Mouse (Mus musculus): ENCODE data around the gene Hadh. TPM values are rescaled to one million over a fixed set of nuclear protein-coding genes. Genes with fewer than 3 reads are reported as not detected.

The Hadh gene
- polyA plus RNA-seq, 1 experiment from 2014 or later: 27.6 TPM

DNA sequence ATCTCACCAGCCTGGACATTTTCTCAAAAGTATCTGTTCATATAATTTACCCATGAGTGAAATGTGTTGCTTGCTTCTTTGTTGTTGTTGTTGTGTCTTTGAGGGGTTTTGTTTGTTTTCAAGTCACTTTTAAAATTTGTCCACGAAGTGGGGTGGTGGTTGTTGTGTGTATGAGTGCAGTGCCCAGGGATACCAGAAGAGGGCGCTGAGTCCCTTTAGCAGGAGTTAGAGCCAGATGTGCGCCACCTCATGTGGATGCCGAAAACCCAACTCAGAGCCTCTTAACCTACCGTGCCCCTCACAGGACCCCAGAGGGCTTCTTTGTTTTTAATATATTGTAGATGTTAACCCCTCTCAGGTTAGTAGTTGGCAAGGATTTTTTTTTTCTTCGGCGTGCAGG is 59.7 kb downstream of the Hadh start:
- no peaks in the 10 kb centered on the region for H3K27me3 ChIP-seq (ENCODE audit: control insufficient read depth, insufficient read depth, low read length)
- no peak overlapping the region for H3K9ac ChIP-seq
- H3K4me2 ChIP-seq (replicated peaks): no peak overlapping the region
- ATAC-seq (ENCODE audit: low FRiP score) (no peak), DNase-seq (ENCODE audit: low spot score) (no peak)
- H3K9me3 ChIP-seq (ENCODE audit: control insufficient read depth, low read length): no peaks in the 10 kb centered on the region
- H3K36me3 ChIP-seq (replicated peaks; ENCODE audit: control insufficient read depth, insufficient read depth): no peaks in the 10 kb centered on the region
- H3K4me1 ChIP-seq (replicated peaks; ENCODE audit: control insufficient read depth, insufficient read depth, low read length): no peaks in the 10 kb centered on the region
- H3K27ac ChIP-seq: no peak overlapping the region
- WGBS: 89% methylated on average over 7 of the region's 7 CpGs
- H3K4me3 ChIP-seq (replicated peaks; ENCODE audit: low read length): no peak overlapping the region

DNA sequence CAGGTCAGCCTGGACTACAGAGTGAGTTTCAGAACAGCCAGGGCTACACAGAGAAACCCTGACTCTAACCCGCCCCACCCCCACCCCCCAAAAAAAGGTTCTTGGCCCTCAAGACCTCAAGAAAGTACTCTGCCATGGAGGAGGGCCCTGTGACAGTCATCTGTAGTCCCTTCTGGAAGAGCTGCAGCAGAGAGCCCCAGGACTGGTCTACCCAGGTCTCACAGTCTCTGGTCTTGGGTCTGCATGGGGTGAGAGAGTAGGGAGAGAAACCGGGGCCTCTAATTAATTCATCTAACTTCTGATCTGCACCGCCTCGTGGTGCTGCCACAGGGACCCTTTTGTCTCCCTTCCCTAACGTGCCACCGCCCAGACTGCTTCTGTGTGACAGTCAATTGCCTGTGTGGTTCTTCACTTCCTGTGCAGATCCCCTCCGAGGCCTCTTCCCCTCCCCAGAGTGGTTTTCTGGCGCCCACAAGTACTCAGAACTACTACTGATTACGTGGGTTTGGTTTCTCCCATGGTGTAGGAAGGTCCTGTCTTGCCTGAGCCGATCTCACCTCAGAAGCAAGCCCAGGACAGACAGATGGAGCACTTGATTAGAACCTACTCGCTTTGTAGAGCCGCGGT is 63.5 kb downstream of the Hadh start:
- Histone ChIP-seq H3K36me3 (replicated peaks; ENCODE audit: control insufficient read depth, insufficient read depth) (no peaks in the 10 kb centered on the region), H3K27ac (no peak overlapping the region), H3K4me1 (replicated peaks; ENCODE audit: control insufficient read depth, insufficient read depth, low read length) (no peaks in the 10 kb centered on the region), H3K4me3 (replicated peaks; ENCODE audit: low read length) (no peak overlapping the region), H3K4me2 (replicated peaks) (no peak overlapping the region), H3K27me3 (ENCODE audit: control insufficient read depth, insufficient read depth, low read length) (no peaks in the 10 kb centered on the region), H3K9me3 (ENCODE audit: control insufficient read depth, low read length) (no peaks in the 10 kb centered on the region), H3K9ac (no peak overlapping the region)
- DNase-seq (ENCODE audit: low spot score) (no peak), ATAC-seq (ENCODE audit: low FRiP score) (no peak)
- WGBS: 59% methylated on average over 13 of the region's 13 CpGs

GRCm38 (mm10) chr3:131207846-131208245 is 64.1 kb downstream of the Hadh start:
- Histone ChIP-seq H3K36me3 (replicated peaks; ENCODE audit: control insufficient read depth, insufficient read depth) (no peaks in the 10 kb centered on the region), H3K4me3 (replicated peaks; ENCODE audit: low read length) (no peak overlapping the region), H3K9ac (no peak overlapping the region), H3K4me1 (replicated peaks; ENCODE audit: control insufficient read depth, insufficient read depth, low read length) (no peaks in the 10 kb centered on the region), H3K27me3 (ENCODE audit: control insufficient read depth, insufficient read depth, low read length) (no peaks in the 10 kb centered on the region), H3K4me2 (replicated peaks) (no peak overlapping the region), H3K9me3 (ENCODE audit: control insufficient read depth, low read length) (no peaks in the 10 kb centered on the region), H3K27ac (no peak overlapping the region)
- ATAC-seq (ENCODE audit: low FRiP score) (no peak), DNase-seq (ENCODE audit: low spot score) (no peak)
- 78% methylated on average over 5 of the region's 5 CpGs for WGBS

GRCm38 (mm10) chr3:131202311-131202710 is 69.6 kb downstream of the Hadh start:
- no peak overlapping the region for H3K9ac ChIP-seq
- H3K27ac ChIP-seq: no peak overlapping the region
- ATAC-seq (ENCODE audit: low FRiP score) (no peak), DNase-seq (ENCODE audit: low spot score) (no peak)
- 37% methylated on average over 7 of the region's 7 CpGs for WGBS
- no peak overlapping the region for H3K4me2 ChIP-seq (replicated peaks)
- H3K36me3 ChIP-seq (replicated peaks; ENCODE audit: control insufficient read depth, insufficient read depth): no peaks in the 10 kb centered on the region
- no peak overlapping the region for H3K4me3 ChIP-seq (replicated peaks; ENCODE audit: low read length)
- H3K4me1 ChIP-seq (replicated peaks; ENCODE audit: control insufficient read depth, insufficient read depth, low read length): no peaks in the 10 kb centered on the region
- H3K9me3 ChIP-seq (ENCODE audit: control insufficient read depth, low read length): no peaks in the 10 kb centered on the region
- H3K27me3 ChIP-seq (ENCODE audit: control insufficient read depth, insufficient read depth, low read length): no peaks in the 10 kb centered on the region

- H3K36me3 ChIP-seq (replicated peaks; ENCODE audit: control insufficient read depth, insufficient read depth): no peaks in the 10 kb centered on the region
- no peak overlapping the region for H3K27ac ChIP-seq
- ATAC-seq (ENCODE audit: low FRiP score) (no peak), DNase-seq (ENCODE audit: low spot score) (no peak)
- no peaks in the 10 kb centered on the region for H3K4me1 ChIP-seq (replicated peaks; ENCODE audit: control insufficient read depth, insufficient read depth, low read length)
- no peak overlapping the region for H3K4me2 ChIP-seq (replicated peaks)
- no peak overlapping the region for H3K4me3 ChIP-seq (replicated peaks; ENCODE audit: low read length)
- H3K9me3 ChIP-seq (ENCODE audit: control insufficient read depth, low read length): no peaks in the 10 kb centered on the region
- H3K9ac ChIP-seq: no peak overlapping the region
- no peaks in the 10 kb centered on the region for H3K27me3 ChIP-seq (ENCODE audit: control insufficient read depth, insufficient read depth, low read length)
- 83% methylated on average over 20 of the region's 20 CpGs for WGBS
Observed at GRCm38 (mm10) chr3:131199590-131200288, 72.2 kb downstream of the Hadh start.

DNA sequence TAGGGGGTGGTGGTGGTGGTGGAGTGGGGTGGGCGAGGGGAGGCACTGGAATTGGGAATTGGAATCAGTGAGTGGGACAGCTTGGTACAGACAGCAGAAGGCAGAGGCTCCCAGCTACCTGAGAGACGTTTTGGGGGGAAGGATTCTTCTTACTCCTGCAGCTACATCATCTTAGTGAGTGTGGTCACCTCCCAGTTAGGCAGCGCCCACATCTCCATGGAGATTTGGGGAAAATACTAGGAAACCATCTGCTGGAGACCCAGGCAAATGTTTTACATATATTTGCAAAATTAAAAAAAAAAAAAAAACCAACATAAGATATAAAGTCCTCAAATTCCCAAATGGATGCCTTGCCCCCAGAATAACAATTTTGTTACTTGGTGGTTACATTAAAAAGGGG is 72.9 kb downstream of the Hadh start:
- ATAC-seq (ENCODE audit: low FRiP score): no peak
- no peaks in the 10 kb centered on the region for H3K27me3 ChIP-seq (ENCODE audit: control insufficient read depth, insufficient read depth, low read length)
- 78% methylated on average over 3 of the region's 3 CpGs for WGBS
- H3K27ac ChIP-seq: no peak overlapping the region
- no peak overlapping the region for H3K9ac ChIP-seq
- no peak for DNase-seq (ENCODE audit: low spot score)
- H3K36me3 ChIP-seq (replicated peaks; ENCODE audit: control insufficient read depth, insufficient read depth): no peaks in the 10 kb centered on the region
- no peak overlapping the region for H3K4me2 ChIP-seq (replicated peaks)
- no peaks in the 10 kb centered on the region for H3K9me3 ChIP-seq (ENCODE audit: control insufficient read depth, low read length)
- no peak overlapping the region for H3K4me3 ChIP-seq (replicated peaks; ENCODE audit: low read length)
- no peaks in the 10 kb centered on the region for H3K4me1 ChIP-seq (replicated peaks; ENCODE audit: control insufficient read depth, insufficient read depth, low read length)

DNA sequence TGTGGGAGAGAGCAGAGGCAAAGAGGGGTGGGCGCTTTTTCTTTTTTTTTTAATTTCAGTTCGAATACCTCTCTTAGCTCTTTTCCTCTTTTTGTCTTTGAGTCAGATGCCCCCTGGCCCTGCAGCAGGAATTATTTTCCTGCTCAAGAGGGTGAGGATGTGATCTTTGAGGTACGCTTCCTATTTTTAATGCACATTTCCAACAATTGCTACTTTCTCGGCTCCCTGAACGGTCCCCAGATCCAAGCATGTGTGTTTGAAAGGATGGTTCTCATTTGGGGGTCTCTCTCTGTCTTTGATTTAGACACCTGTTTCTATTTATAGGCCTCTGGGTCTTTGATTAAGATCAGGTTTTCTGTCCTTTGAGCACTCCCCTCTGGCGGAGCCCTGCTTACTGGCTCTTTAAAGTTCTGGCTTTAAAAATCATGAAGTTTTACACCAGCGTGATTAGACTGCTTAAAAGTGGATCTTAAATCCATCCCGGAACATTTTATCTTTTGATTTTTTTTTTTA is 75.3 kb downstream of the Hadh start:
- H3K27me3 ChIP-seq (ENCODE audit: control insufficient read depth, insufficient read depth, low read length): no peaks in the 10 kb centered on the region
- no peak overlapping the region for H3K4me3 ChIP-seq (replicated peaks; ENCODE audit: low read length)
- no peaks in the 10 kb centered on the region for H3K36me3 ChIP-seq (replicated peaks; ENCODE audit: control insufficient read depth, insufficient read depth)
- H3K4me2 ChIP-seq (replicated peaks): no peak overlapping the region
- no peak for ATAC-seq (ENCODE audit: low FRiP score)
- no peak overlapping the region for H3K27ac ChIP-seq
- no peak overlapping the region for H3K9ac ChIP-seq
- WGBS: 84% methylated on average over 8 of the region's 8 CpGs
- H3K9me3 ChIP-seq (ENCODE audit: control insufficient read depth, low read length): no peaks in the 10 kb centered on the region
- DNase-seq (ENCODE audit: low spot score): no peak
- no peaks in the 10 kb centered on the region for H3K4me1 ChIP-seq (replicated peaks; ENCODE audit: control insufficient read depth, insufficient read depth, low read length)

- H3K27ac ChIP-seq: no peak overlapping the region
- no peaks in the 10 kb centered on the region for H3K4me1 ChIP-seq (replicated peaks; ENCODE audit: control insufficient read depth, insufficient read depth, low read length)
- H3K9ac ChIP-seq: no peak overlapping the region
- DNase-seq (ENCODE audit: low spot score): no peak
- 61% methylated on average over 10 of the region's 10 CpGs for WGBS
- H3K4me2 ChIP-seq (replicated peaks): no peak overlapping the region
- H3K4me3 ChIP-seq (replicated peaks; ENCODE audit: low read length): no peak overlapping the region
- H3K27me3 ChIP-seq (ENCODE audit: control insufficient read depth, insufficient read depth, low read length): no peaks in the 10 kb centered on the region
- H3K9me3 ChIP-seq (ENCODE audit: control insufficient read depth, low read length): no peaks in the 10 kb centered on the region
- no peak for ATAC-seq (ENCODE audit: low FRiP score)
- H3K36me3 ChIP-seq (replicated peaks; ENCODE audit: control insufficient read depth, insufficient read depth): no peaks in the 10 kb centered on the region
Observed at GRCm38 (mm10) chr3:131196050-131196449, 75.9 kb downstream of the Hadh start.

DNA sequence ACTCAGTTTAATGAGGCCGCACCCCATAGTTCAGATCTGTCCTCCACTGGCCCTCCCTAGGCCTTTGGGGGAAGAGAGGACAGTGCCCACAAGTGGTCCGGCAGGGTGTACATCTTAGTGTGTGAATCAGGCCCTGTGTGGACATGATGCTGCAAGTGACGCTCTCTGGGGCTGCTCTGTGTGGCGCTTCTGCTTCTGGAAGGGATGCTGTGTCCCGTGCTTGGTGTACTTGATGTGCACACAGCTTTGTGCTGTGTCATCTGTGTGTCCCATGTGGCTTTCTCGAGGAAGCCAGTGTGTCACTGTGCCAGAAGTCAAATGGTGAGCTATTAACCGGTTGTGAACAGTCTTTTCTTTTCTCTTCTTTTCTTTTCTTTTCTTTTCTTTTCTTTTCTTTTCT is 80.4 kb downstream of the Hadh start:
- Histone ChIP-seq H3K9ac (no peak overlapping the region), H3K4me3 (replicated peaks; ENCODE audit: low read length) (no peak overlapping the region), H3K27ac (no peak overlapping the region), H3K4me1 (replicated peaks; ENCODE audit: control insufficient read depth, insufficient read depth, low read length) (no peaks in the 10 kb centered on the region), H3K36me3 (replicated peaks; ENCODE audit: control insufficient read depth, insufficient read depth) (no peaks in the 10 kb centered on the region), H3K27me3 (ENCODE audit: control insufficient read depth, insufficient read depth, low read length) (no peaks in the 10 kb centered on the region), H3K9me3 (ENCODE audit: control insufficient read depth, low read length) (no peaks in the 10 kb centered on the region), H3K4me2 (replicated peaks) (no peak overlapping the region)
- ATAC-seq (ENCODE audit: low FRiP score) (no peak), DNase-seq (ENCODE audit: low spot score) (no peak)
- WGBS: 73% methylated on average over 7 of the region's 7 CpGs

Data from hindbrain, embryonic 14.5 days (tissue).